Mouse (Mus musculus): ENCODE data around the gene Trim56. TPM values are rescaled to one million over a fixed set of nuclear protein-coding genes. Genes with fewer than 3 reads are reported as not detected.

The Trim56 gene
- 10 to 100 TPM; 13.9 to 19.4 TPM for polyA plus RNA-seq (2017; shearing (Covaris generic))

GRCm38 (mm10) chr5:137115866-137116847 is at the start of gene Trim56:
Gene Trim56 (minus strand): TSS chr5:137116209.

GRCm38 (mm10) chr5:137149272-137149882 is 33.4 kb upstream of the Trim56 start, which contains the start of gene Muc3:
Gene Muc3 (minus strand): TSS chr5:137149322.

GRCm38 (mm10) chr5:137072079-137072960 is 43.7 kb downstream of the Trim56 start, which contains the start of gene Serpine1:
Gene Serpine1 (minus strand): TSS chr5:137072268.

Other genes with a start within 250 kb of the Trim56 start
- gene Col26a1, start 233.0 kb downstream of the Trim56 start, polyA plus RNA-seq (2017; shearing (Covaris generic)), result under 1 TPM in 1 of 2 experiments, not detected in 1; 0.34 TPM
- 1 to 10 TPM; 5.1 to 7.7 TPM for gene Ift22, start 208.1 kb downstream of the Trim56 start, polyA plus RNA-seq (2017; shearing (Covaris generic))
- 100 to 1,000 TPM; 337 to 342 TPM for gene Fis1, start 162.9 kb downstream of the Trim56 start, polyA plus RNA-seq (2017; shearing (Covaris generic))
- gene Cldn15, start 149.6 kb downstream of the Trim56 start, polyA plus RNA-seq (2017; shearing (Covaris generic)), result not detected
- gene Plod3, start 129.2 kb downstream of the Trim56 start, polyA plus RNA-seq (2017; shearing (Covaris generic)), result 1 to 10 TPM; 6.7 to 8.4 TPM
- 10 to 100 TPM; 48.9 to 51.5 TPM for gene Znhit1, start 128.2 kb downstream of the Trim56 start, polyA plus RNA-seq (2017; shearing (Covaris generic))
- gene Vgf, start 89.8 kb downstream of the Trim56 start, polyA plus RNA-seq (2017; shearing (Covaris generic)), result under 1 TPM; 0.06 to 0.22 TPM
- gene Ap1s1, start 70.1 kb downstream of the Trim56 start, polyA plus RNA-seq (2017; shearing (Covaris generic)), result 100 to 1,000 TPM in 1 of 2 experiments, 10 to 100 TPM in 1; 91.4 to 102 TPM
- not detected for gene Serpine1, start 43.9 kb downstream of the Trim56 start, polyA plus RNA-seq (2017; shearing (Covaris generic))
- not detected for gene Muc3, start 33.1 kb upstream of the Trim56 start, polyA plus RNA-seq (2017; shearing (Covaris generic))
- gene Muc3a, start 96.2 kb upstream of the Trim56 start, polyA plus RNA-seq (2017; shearing (Covaris generic)), result 1 to 10 TPM in 1 of 2 experiments, under 1 TPM in 1; 0.72 to 3.1 TPM
- gene Ache, start 171.3 kb upstream of the Trim56 start, polyA plus RNA-seq (2017; shearing (Covaris generic)), result under 1 TPM in 1 of 2 experiments, not detected in 1; 0.14 TPM
- gene Ufsp1, start 178.4 kb upstream of the Trim56 start, polyA plus RNA-seq (2017; shearing (Covaris generic)), result 1 to 10 TPM; 1.6 TPM
- 100 to 1,000 TPM in 1 of 2 experiments, 10 to 100 TPM in 1; 99.4 to 101 TPM for gene Srrt, start 191.5 kb upstream of the Trim56 start, polyA plus RNA-seq (2017; shearing (Covaris generic))
- gene Trip6, start 198.2 kb upstream of the Trim56 start, polyA plus RNA-seq (2017; shearing (Covaris generic)), result 1 to 10 TPM; 2.5 to 4.4 TPM
- 10 to 100 TPM; 17.8 to 22.2 TPM for gene Slc12a9, start 217.4 kb upstream of the Trim56 start, polyA plus RNA-seq (2017; shearing (Covaris generic))
- gene Ephb4, start 233.9 kb upstream of the Trim56 start, polyA plus RNA-seq (2017; shearing (Covaris generic)), result under 1 TPM in 1 of 2 experiments, not detected in 1; 0.11 TPM

Measured in activated CD4-positive, CD25-positive, alpha-beta regulatory T cell (primary cell).